Mouse (Mus musculus): ENCODE measurements at regions not wholly inside any gene's neighbourhood (a gene's known extent, or its start where the extent isn't known, plus 50 kb on each side); places are given as distances from the start of the nearest gene placed in this dataset.

DNA sequence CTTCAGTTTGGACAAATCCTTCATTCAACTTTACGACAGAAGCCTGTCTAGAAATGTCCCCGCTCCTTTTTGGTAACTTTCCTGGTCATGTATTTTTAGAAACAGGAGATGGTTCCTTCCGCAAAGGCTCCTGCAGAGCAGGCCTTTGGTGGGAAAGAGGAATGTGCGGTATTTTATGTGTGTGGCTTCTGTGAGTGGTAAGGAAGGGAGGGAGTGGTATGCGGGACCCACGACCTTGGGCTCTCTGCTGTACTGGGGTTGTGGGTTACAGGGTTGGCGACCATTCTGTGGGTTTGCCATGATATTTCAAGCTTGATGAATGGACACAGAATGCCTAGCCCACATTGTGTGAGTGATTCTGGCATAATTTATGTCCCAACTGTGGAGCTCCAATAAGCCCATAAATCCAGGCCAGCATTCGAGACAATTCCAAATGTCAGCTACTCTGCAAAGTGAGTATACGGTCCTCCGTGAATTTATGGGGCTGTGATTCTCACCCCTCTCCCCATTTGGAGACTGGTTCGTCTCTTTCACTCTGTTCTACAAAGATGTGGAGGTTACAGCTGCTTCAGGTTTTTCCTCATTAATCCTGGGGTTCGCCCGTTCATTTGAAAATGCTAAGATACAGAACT lies 109.3 kb upstream of the Rxfp2 start:
- Histone ChIP-seq H3K4me1 (no peaks in the 10 kb centered on the region), H3K27ac (no peak overlapping the region), H3K27me3 (no peaks in the 10 kb centered on the region), H3K9ac (no peak overlapping the region), H3K4me2 (no peak overlapping the region), H3K4me3 (no peak overlapping the region), H3K9me3 (replicated peaks) (no peaks in the 10 kb centered on the region), H3K36me3 (ENCODE audit: poor library complexity, severe bottlenecking) (no peaks in the 10 kb centered on the region)
- ATAC-seq: no peak
- 86% methylated on average over 13 of the region's 13 CpGs for WGBS

DNA sequence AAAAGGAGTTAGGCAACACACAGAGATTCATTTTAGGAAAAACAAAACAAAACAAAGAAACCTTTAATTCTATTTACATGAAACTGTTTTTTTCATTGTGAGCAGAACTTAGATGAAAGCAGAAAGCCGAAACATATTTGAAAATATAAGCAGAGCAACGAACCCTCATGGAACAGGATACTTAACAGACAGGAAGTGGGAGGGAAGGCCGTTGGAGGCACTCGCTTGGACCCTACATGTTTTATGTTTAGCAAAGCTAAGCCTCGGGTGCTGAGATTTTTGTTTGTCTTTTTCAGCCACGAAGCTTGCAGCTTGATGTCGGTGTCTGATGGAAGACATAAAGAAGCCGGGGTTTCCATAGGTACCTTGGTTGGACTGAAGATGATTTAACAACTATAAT lies 108.5 kb upstream of the Rxfp2 start:
- no peak overlapping the region for H3K9ac ChIP-seq
- 69% methylated on average over 8 of the region's 8 CpGs for WGBS
- ATAC-seq: no peak
- no peak overlapping the region for H3K27ac ChIP-seq
- H3K36me3 ChIP-seq (ENCODE audit: poor library complexity, severe bottlenecking): no peaks in the 10 kb centered on the region
- H3K9me3 ChIP-seq (replicated peaks): no peaks in the 10 kb centered on the region
- no peak overlapping the region for H3K4me3 ChIP-seq
- H3K4me2 ChIP-seq: no peak overlapping the region
- H3K4me1 ChIP-seq: no peaks in the 10 kb centered on the region
- H3K27me3 ChIP-seq: no peaks in the 10 kb centered on the region

DNA sequence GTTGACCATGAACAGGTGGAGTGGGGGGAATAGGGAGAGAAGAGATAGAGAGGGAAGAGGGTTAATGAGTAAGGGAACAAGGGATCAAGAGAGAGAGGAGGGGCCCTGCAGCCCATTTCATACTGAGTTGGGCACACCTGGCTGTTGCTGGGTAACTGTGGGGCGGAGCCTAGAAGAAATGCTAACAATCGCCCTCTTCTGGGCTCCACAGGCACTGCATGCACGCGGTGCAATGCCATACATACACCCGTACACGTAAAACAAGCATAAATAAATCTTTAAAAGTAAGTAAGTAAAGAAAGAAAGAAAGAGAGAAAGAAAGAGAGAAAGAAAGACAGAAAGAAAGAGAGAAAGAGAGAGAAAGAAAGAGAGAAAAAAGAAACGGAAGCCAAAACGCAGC lies 106.5 kb upstream of the Rxfp2 start:
- ATAC-seq: no peak
- H3K27me3 ChIP-seq: no peaks in the 10 kb centered on the region
- 87% methylated on average over 8 of the region's 8 CpGs for WGBS
- no peak overlapping the region for H3K27ac ChIP-seq
- H3K4me2 ChIP-seq: no peak overlapping the region
- no peaks in the 10 kb centered on the region for H3K4me1 ChIP-seq
- H3K9ac ChIP-seq: no peak overlapping the region
- no peaks in the 10 kb centered on the region for H3K9me3 ChIP-seq (replicated peaks)
- no peak overlapping the region for H3K4me3 ChIP-seq
- H3K36me3 ChIP-seq (ENCODE audit: poor library complexity, severe bottlenecking): no peaks in the 10 kb centered on the region

DNA sequence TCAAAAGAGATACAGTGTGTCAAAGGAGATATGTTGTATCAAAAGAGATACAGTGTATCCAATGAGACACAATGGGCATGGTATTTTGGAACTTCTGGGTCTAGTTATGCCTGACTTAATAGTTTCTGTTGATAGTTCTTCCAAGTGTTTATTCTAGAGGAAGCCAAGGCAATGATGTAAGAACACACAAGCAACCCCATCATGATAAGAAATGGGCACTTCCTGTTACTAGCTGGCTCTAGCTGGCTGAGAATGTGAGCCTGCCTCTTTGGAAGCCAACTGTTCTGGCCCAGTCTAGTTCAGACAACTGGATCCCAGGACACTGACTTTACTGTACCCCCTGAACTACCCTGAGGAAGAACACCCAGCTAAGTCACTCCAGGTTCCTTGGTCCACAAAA lies 102.7 kb upstream of the Rxfp2 start:
- Histone ChIP-seq H3K4me2 (no peak overlapping the region), H3K9ac (no peak overlapping the region), H3K4me1 (no peaks in the 10 kb centered on the region), H3K27ac (no peak overlapping the region), H3K4me3 (no peak overlapping the region), H3K36me3 (ENCODE audit: poor library complexity, severe bottlenecking) (no peaks in the 10 kb centered on the region), H3K9me3 (replicated peaks) (no peaks in the 10 kb centered on the region), H3K27me3 (no peaks in the 10 kb centered on the region)
- ATAC-seq: no peak

DNA sequence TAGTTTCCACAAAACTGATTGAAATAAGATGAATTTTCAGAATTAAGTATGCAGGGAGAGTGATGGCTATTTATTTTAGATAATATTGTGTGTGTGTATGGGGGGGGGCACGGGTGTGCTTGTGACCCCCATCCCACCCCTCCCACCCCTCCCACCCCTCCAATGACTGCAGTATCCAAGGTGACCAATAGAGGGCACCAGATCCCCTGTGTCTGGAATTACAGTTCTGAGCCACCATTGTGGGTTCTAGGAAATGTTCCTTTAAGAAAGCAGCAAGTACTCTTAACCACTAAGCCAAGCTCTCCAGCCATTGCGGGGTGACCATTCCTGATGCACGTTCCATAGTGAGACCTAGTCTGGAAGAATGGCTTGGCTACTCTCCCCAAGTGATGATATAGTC lies 101.1 kb upstream of the Rxfp2 start:
- H3K36me3 ChIP-seq (ENCODE audit: poor library complexity, severe bottlenecking): no peaks in the 10 kb centered on the region
- no peak overlapping the region for H3K4me3 ChIP-seq
- H3K9ac ChIP-seq: no peak overlapping the region
- H3K4me2 ChIP-seq: no peak overlapping the region
- peaks cover 4% of the 10 kb centered on the region; the same call in 1 of the 2 replicates for H3K9me3 ChIP-seq (replicated peaks)
- H3K4me1 ChIP-seq: no peaks in the 10 kb centered on the region
- no peak for ATAC-seq
- WGBS: 33% methylated on average over 3 of the region's 3 CpGs
- no peak overlapping the region for H3K27ac ChIP-seq
- no peaks in the 10 kb centered on the region for H3K27me3 ChIP-seq

DNA sequence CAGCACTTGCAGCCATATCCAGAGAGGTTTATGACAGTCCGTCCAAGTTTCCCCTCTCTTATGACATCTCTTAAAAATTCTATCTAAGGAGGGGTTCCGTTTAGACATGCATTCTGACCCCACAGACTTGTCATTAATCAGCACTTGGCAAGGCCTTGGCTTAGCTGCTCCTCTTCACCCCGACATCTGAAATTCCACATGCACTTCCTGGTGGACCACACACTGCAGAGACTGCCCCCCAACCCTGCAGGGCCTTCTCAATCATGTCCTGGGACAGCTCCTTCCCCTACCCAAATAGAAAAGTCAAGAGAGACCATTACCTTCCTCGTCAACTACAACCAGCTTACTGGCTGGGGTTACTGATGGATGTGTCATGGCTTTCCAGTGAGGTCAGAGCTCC lies 99.4 kb upstream of the Rxfp2 start:
- no peak for ATAC-seq
- Histone ChIP-seq H3K9me3 (replicated peaks) (peaks cover 4% of the 10 kb centered on the region; the same call in 1 of the 2 replicates), H3K27ac (no peak overlapping the region), H3K4me3 (no peak overlapping the region), H3K4me2 (no peak overlapping the region), H3K4me1 (no peaks in the 10 kb centered on the region), H3K36me3 (ENCODE audit: poor library complexity, severe bottlenecking) (no peaks in the 10 kb centered on the region), H3K9ac (no peak overlapping the region), H3K27me3 (no peaks in the 10 kb centered on the region)
- 78% methylated on average over 4 of the region's 4 CpGs for WGBS

DNA sequence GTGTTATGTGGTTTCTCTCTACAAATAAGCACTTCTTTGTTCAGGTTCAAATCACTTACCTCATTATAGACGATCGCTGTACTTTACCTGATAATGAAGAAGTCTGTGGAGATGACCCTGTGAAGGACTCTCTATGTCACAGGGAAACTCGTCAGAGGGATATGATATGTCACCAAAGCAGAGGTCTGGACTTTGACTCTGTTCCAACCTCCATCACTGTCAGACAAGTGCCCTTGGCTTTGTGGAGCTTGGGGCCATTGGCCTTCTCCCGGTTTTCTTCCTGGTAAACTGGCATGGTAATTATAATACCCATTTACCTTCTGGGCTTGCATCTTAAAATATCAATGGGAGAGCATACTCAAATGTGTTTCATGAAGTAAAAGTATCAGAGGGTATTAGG lies 98.1 kb upstream of the Rxfp2 start:
- Histone ChIP-seq H3K27me3 (no peaks in the 10 kb centered on the region), H3K36me3 (ENCODE audit: poor library complexity, severe bottlenecking) (no peaks in the 10 kb centered on the region), H3K27ac (no peak overlapping the region), H3K9ac (no peak overlapping the region), H3K9me3 (replicated peaks) (peaks cover 4% of the 10 kb centered on the region; the same call in 1 of the 2 replicates), H3K4me3 (no peak overlapping the region), H3K4me1 (no peaks in the 10 kb centered on the region), H3K4me2 (no peak overlapping the region)
- ATAC-seq: no peak
- 87% methylated on average over 4 of the region's 4 CpGs for WGBS

DNA sequence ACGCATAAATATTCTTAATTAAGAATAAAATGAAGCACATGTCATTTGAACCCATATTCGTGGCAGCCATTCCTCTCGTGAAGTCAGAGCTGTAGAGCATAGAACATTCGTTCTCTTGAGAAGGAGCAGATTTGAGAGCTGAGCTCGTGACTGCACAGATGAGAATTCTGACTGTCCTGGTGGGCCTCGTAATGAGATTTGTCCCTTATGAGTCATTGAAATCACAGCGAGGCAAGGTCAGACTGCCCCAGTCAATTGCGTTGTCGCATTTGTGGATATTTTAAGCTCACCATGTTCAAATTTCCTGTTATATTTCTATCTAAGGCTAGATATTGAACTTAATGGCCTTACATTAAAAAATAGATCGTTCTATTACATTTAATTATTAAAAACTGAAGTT lies 94.0 kb upstream of the Rxfp2 start:
- Histone ChIP-seq H3K27me3 (no peaks in the 10 kb centered on the region), H3K36me3 (ENCODE audit: poor library complexity, severe bottlenecking) (no peaks in the 10 kb centered on the region), H3K4me2 (no peak overlapping the region), H3K4me3 (no peak overlapping the region), H3K27ac (no peak overlapping the region), H3K4me1 (no peaks in the 10 kb centered on the region), H3K9me3 (replicated peaks) (peaks cover 4% of the 10 kb centered on the region; the same call in 1 of the 2 replicates), H3K9ac (no peak overlapping the region)
- WGBS: 95% methylated on average over 10 of the region's 10 CpGs
- ATAC-seq: no peak

DNA sequence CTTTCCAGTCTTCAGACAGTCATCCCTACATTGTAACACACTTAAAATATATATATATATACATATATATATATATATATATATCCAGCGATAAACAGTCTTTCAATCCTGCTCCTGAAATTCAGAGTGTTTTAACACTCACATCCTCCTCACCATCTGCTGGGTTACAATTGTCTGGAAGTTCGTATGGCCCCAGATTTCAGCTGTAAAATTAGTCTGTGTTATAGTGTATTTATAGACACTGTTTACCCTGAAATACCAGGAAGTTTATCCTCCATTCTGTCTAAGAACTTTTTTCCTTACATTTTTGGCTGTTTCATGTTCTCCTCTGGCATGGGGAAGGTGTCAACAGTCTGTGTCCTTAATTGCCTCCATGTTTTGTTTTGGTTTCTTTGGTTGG lies 91.7 kb upstream of the Rxfp2 start:
- WGBS: 79% methylated on average over 2 of the region's 2 CpGs
- H3K27me3 ChIP-seq: no peaks in the 10 kb centered on the region
- peaks cover 4% of the 10 kb centered on the region; the same call in 1 of the 2 replicates for H3K9me3 ChIP-seq (replicated peaks)

DNA sequence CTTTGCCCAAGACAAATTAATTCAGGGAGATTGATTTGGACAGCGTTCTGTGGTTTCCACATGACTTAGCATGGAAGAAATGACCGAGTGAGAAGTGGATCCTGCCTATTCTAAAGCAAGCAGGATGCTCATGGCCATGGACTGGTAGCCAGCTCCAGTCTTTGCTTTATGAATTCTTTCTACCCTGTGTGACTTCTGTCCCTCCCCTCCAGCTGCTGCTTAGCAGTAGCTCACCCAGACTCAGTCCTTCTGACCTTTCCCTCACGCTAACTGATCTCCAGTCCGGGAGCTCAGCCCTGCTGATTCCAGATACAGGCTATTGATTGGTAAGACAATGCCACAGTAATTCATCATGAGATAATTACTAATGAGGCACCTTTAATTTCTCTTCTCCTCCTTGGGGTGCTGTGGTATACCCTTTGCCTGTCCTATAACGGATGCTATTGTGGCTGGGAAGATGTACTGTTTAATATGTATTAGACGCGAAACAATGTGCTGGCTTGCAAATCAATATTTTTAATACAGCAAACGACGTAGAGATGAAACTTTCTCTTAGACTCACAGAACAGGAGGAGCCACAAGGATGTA lies 86.8 kb upstream of the Rxfp2 start:
- no peak overlapping the region for H3K9ac ChIP-seq
- 42% methylated on average over 9 of the region's 9 CpGs for WGBS
- H3K4me2 ChIP-seq: no peak overlapping the region
- H3K4me3 ChIP-seq: no peak overlapping the region
- H3K4me1 ChIP-seq: peaks cover 13% of the 10 kb centered on the region
- ATAC-seq: no peak
- H3K36me3 ChIP-seq (ENCODE audit: poor library complexity, severe bottlenecking): no peaks in the 10 kb centered on the region
- H3K27me3 ChIP-seq: no peaks in the 10 kb centered on the region
- H3K9me3 ChIP-seq (replicated peaks): no peaks in the 10 kb centered on the region
- H3K27ac ChIP-seq: no peak overlapping the region

More for the DNA sequence above, 91.7 kb upstream of the Rxfp2 start:
- ATAC-seq: no peak
- H3K4me1 ChIP-seq: peaks cover 4% of the 10 kb centered on the region; the same call in 1 of the 2 replicates
- no peak overlapping the region for H3K4me2 ChIP-seq
- H3K4me3 ChIP-seq: no peak overlapping the region
- H3K36me3 ChIP-seq (ENCODE audit: poor library complexity, severe bottlenecking): no peaks in the 10 kb centered on the region
- no peak overlapping the region for H3K9ac ChIP-seq
- no peak overlapping the region for H3K27ac ChIP-seq

DNA sequence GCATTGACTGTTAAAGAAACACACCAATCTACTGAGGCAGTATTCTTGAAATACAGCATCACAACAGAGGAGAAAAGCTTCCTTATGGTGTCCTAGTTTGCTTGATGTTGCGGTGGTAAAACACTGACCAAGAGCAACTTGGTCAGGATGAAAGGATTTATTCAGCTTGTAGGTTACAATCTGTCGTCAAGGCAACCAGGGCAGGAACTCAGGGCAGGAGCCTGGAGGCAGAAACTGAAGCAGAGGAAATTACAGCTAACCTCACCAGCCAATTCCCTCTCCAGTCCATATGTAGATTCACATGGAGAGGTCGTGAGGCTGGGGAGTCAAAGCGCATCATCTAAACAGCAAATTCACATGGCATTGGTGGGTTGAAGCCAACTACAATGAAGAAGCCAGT lies 86.3 kb upstream of the Rxfp2 start:
- H3K27me3 ChIP-seq: no peaks in the 10 kb centered on the region
- H3K36me3 ChIP-seq (ENCODE audit: poor library complexity, severe bottlenecking): no peaks in the 10 kb centered on the region
- WGBS: 39% methylated on average over 4 of the region's 4 CpGs
- no peaks in the 10 kb centered on the region for H3K9me3 ChIP-seq (replicated peaks)
- H3K4me2 ChIP-seq: no peak overlapping the region
- ATAC-seq: no peak
- H3K27ac ChIP-seq: no peak overlapping the region
- peaks cover 13% of the 10 kb centered on the region for H3K4me1 ChIP-seq
- no peak overlapping the region for H3K4me3 ChIP-seq
- H3K9ac ChIP-seq: no peak overlapping the region

DNA sequence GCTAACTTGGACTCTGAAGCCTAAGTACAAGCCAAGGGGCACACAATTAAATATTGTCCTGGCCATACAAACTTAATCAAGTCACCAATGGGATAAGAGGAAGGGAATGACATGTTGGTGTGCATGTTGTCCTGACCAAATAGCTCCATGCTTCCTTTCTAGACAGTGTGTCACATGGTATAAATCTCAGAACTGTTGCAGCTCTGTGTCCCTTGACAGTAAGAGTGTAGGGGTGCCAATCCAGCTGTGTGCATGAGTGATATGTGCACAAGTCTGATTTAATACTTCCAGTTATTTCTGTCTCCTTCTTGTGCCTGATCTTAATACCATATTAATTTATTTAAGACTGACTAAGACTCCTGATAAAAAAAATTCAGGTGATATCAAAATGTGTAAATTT lies 72.8 kb upstream of the Rxfp2 start:
- Histone ChIP-seq H3K9me3 (replicated peaks) (no peaks in the 10 kb centered on the region), H3K4me2 (no peak overlapping the region), H3K4me3 (no peak overlapping the region), H3K4me1 (no peaks in the 10 kb centered on the region), H3K27me3 (no peaks in the 10 kb centered on the region), H3K36me3 (ENCODE audit: poor library complexity, severe bottlenecking) (no peaks in the 10 kb centered on the region), H3K27ac (no peak overlapping the region), H3K9ac (no peak overlapping the region)
- no peak for ATAC-seq

DNA sequence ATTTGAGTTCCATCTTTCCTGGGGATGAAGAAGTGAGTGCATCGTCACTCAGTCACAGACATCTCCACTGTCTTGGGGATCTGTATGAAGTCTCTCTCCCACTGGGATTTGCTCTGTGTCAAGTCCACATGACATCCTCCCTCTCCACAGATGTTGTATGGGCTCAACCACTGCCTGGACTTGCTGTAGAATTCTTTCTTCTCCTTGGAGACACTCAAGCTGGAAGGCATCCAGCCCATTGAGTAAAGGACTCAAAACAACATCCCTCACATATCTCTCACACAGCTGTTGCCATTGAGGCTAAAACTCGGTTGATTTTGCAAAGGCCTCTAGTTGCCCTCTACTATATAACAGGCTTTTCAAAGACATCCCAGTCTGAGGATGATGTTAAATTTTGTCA lies 71.0 kb upstream of the Rxfp2 start:
- Histone ChIP-seq H3K4me2 (no peak overlapping the region), H3K27me3 (no peaks in the 10 kb centered on the region), H3K4me1 (no peaks in the 10 kb centered on the region), H3K36me3 (ENCODE audit: poor library complexity, severe bottlenecking) (no peaks in the 10 kb centered on the region), H3K27ac (no peak overlapping the region), H3K9ac (no peak overlapping the region), H3K4me3 (no peak overlapping the region), H3K9me3 (replicated peaks) (no peaks in the 10 kb centered on the region)
- no peak for ATAC-seq
- 93% methylated on average over 2 of the region's 2 CpGs for WGBS

Measured in forebrain, embryonic 13.5 days (tissue).